Mouse (Mus musculus): Measurements from ENCODE around the gene Elf2.

Gene Elf2

GRCm38 (mm10) chr3:51277201-51278150 lies 63.0 kb downstream of the Elf2 start:
- DNase-seq = peak; percentile 76 to 79

- peak; percentile 64 to 70 for DNase-seq
Measured at GRCm38 (mm10) chr3:51276421-51277111, 63.9 kb downstream of the Elf2 start.

GRCm38 (mm10) chr3:51275956-51276398 lies 64.5 kb downstream of the Elf2 start:
- DNase-seq = peak; percentile 94 to 98

- DNase-seq = no peak
Measured at GRCm38 (mm10) chr3:51270069-51270817, 70.2 kb downstream of the Elf2 start.

GRCm38 (mm10) chr3:51268434-51268833 lies 72.0 kb downstream of the Elf2 start:
- no peak for DNase-seq

- DNase-seq = no peak
Measured at GRCm38 (mm10) chr3:51262942-51263341, 77.5 kb downstream of the Elf2 start.

- no peak for DNase-seq
Measured at GRCm38 (mm10) chr3:51258070-51258469, 82.4 kb downstream of the Elf2 start.

- DNase-seq = no peak
Measured at GRCm38 (mm10) chr3:51256450-51256849, 84.0 kb downstream of the Elf2 start.

- no peak for DNase-seq
Measured at GRCm38 (mm10) chr3:51254784-51255183, 85.7 kb downstream of the Elf2 start.

- DNase-seq = no peak
Measured at GRCm38 (mm10) chr3:51252689-51253402, 87.6 kb downstream of the Elf2 start.

GRCm38 (mm10) chr3:51252223-51252622 lies 88.2 kb downstream of the Elf2 start:
- no peak for DNase-seq

- DNase-seq = no peak
Measured at GRCm38 (mm10) chr3:51251057-51251456, 89.4 kb downstream of the Elf2 start.

GRCm38 (mm10) chr3:51249866-51250265 lies 90.6 kb downstream of the Elf2 start:
- no peak for DNase-seq

- no peak for DNase-seq
Measured at GRCm38 (mm10) chr3:51249460-51249859, 91.0 kb downstream of the Elf2 start.

- DNase-seq = no peak
Measured at GRCm38 (mm10) chr3:51248600-51248999, 91.9 kb downstream of the Elf2 start.

- no peak for DNase-seq
Measured at GRCm38 (mm10) chr3:51247704-51248103, 92.8 kb downstream of the Elf2 start.

- DNase-seq = no peak
Measured at GRCm38 (mm10) chr3:51239541-51239940, 100.9 kb downstream of the Elf2 start.

- DNase-seq = no peak
Measured at GRCm38 (mm10) chr3:51238515-51238914, 101.9 kb downstream of the Elf2 start.

GRCm38 (mm10) chr3:51234752-51235055 lies 105.8 kb downstream of the Elf2 start:
- no peak for DNase-seq

GRCm38 (mm10) chr3:51233918-51234751 lies 106.3 kb downstream of the Elf2 start:
- DNase-seq = peak; percentile 58 to 80

- no peak for DNase-seq
Measured at GRCm38 (mm10) chr3:51233474-51233873, 107.0 kb downstream of the Elf2 start.
